Mouse (Mus musculus): Measurements from ENCODE around the gene Ubd. TPM values are rescaled to one million over a fixed set of nuclear protein-coding genes. Genes with fewer than 3 reads are reported as not detected.
"Not testable (repeated sequence)": the region's sequence is repeated elsewhere in the genome, so short reads cannot be mapped to it uniquely, and the experiment has no call there.

The Ubd gene
- polyA plus RNA-seq, 1 experiment from 2014 or later = not detected

- no peak overlapping the region for H3K9ac ChIP-seq (ENCODE audit: low read depth, low read length)
- no peak overlapping the region for H3K4me3 ChIP-seq (ENCODE audit: low read depth, low read length)
- DNase-seq (ENCODE audit: low spot score) (peak; percentile 88), ATAC-seq (ENCODE audit: low read depth) (no peak)
- WGBS = under 1% methylated on average over 4 of the region's 4 CpGs
- no peaks in the 10 kb centered on the region for H3K27me3 ChIP-seq (replicated peaks; ENCODE audit: control insufficient read depth, insufficient read depth, low read length)
- no peaks in the 10 kb centered on the region for H3K4me1 ChIP-seq (ENCODE audit: control insufficient read depth, insufficient read depth, low read length)
- no peak overlapping the region for H3K4me2 ChIP-seq (ENCODE audit: low read depth, low read length)
- H3K27ac ChIP-seq (replicated peaks; ENCODE audit: low read depth, low read length) = no peak overlapping the region
- H3K9me3 ChIP-seq (ENCODE audit: control insufficient read depth, low read length) = no peaks in the 10 kb centered on the region
- no peaks in the 10 kb centered on the region for H3K36me3 ChIP-seq (ENCODE audit: control insufficient read depth, insufficient read depth, low read length)
Measured at GRCm38 (mm10) chr17:37203206-37203916, 9.7 kb downstream of the Ubd start.

DNA sequence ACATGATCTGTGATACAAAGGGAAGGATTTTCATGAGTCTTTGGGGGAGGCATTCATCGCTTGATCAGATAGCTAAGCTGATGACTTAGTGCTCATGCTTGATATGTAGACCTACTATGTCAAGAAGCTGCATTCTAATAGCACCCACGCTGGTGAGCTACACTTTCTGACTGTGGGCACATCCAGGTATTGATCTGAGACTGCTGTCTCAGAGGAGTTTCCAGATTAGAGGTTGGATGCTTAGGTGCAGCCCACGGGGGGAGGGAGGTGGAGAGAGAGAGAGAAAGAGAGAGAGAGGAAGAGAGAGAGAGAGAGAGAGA, 10.2 kb downstream of the Ubd start:
- ATAC-seq (ENCODE audit: low read depth) (no peak), DNase-seq (ENCODE audit: low spot score) (no peak)
- Histone ChIP-seq H3K4me3 (ENCODE audit: low read depth, low read length) (no peak overlapping the region), H3K4me1 (ENCODE audit: control insufficient read depth, insufficient read depth, low read length) (no peaks in the 10 kb centered on the region), H3K27ac (replicated peaks; ENCODE audit: low read depth, low read length) (no peak overlapping the region), H3K9me3 (ENCODE audit: control insufficient read depth, low read length) (no peaks in the 10 kb centered on the region), H3K36me3 (ENCODE audit: control insufficient read depth, insufficient read depth, low read length) (no peaks in the 10 kb centered on the region), H3K4me2 (ENCODE audit: low read depth, low read length) (no peak overlapping the region), H3K27me3 (replicated peaks; ENCODE audit: control insufficient read depth, insufficient read depth, low read length) (no peaks in the 10 kb centered on the region), H3K9ac (ENCODE audit: low read depth, low read length) (no peak overlapping the region)
- 31% methylated on average over 3 of the region's 3 CpGs for WGBS

DNA sequence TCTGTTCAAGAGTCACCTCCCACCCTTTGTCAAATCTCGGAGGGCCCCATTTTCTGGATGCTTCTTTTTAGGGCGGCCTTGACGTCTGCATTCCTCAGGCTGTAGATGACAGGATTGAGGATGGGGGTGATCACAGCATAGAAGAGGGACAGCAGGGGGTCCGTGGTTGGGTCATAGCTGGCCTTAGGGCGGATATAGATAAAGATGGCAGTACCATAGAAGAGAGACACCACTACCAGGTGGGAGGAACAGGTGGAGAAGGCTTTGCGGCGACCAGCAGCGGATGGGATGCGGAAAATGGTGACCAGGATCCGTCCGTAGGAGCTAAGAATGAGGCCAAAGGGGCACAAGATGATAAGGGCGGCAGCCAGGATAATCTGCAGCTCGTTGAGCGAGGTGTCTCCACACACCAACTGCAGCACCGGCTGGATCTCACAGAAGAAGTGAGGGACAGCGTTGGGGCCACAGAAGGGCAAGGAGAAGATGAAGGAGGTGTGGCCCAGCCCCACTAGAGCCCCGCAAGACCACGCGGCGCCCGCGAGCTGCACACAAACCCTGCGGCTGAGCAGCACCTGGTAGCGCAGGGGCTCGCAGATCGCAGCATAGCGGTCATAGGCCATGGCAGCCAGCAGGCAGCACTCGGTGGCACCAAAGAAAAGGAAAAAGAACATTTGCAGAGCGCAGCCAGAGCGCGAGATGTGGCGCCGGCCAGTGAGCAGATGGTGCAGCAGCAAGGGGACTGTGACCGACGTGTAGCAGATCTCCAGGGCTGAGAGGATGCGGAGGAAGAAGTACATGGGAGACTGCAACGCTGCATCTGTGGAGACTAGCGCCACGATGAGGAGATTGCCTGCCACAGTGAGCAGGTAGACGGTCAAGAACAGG, 17.4 kb downstream of the Ubd start:
- H3K4me3 ChIP-seq (ENCODE audit: low read depth, low read length) = peak overlapping the region; percentile 16
- H3K27me3 ChIP-seq (replicated peaks; ENCODE audit: control insufficient read depth, insufficient read depth, low read length) = peaks cover 24% of the 10 kb centered on the region
- H3K9me3 ChIP-seq (ENCODE audit: control insufficient read depth, low read length) = no peaks in the 10 kb centered on the region
- H3K4me1 ChIP-seq (ENCODE audit: control insufficient read depth, insufficient read depth, low read length) = no peaks in the 10 kb centered on the region
- no peak overlapping the region for H3K27ac ChIP-seq (replicated peaks; ENCODE audit: low read depth, low read length)
- WGBS = 20% methylated on average over 40 of the region's 40 CpGs
- DNase-seq (ENCODE audit: low spot score) = no peak
- H3K4me2 ChIP-seq (ENCODE audit: low read depth, low read length) = peak overlapping the region; percentile 39
- H3K9ac ChIP-seq (ENCODE audit: low read depth, low read length) = no peak overlapping the region
- H3K36me3 ChIP-seq (ENCODE audit: control insufficient read depth, insufficient read depth, low read length) = no peaks in the 10 kb centered on the region
- ATAC-seq (ENCODE audit: low read depth) = no peak

- Histone ChIP-seq H3K36me3 (ENCODE audit: control insufficient read depth, insufficient read depth, low read length) (no peaks in the 10 kb centered on the region), H3K4me2 (ENCODE audit: low read depth, low read length) (no peak within 1 kb of the TSS), H3K9ac (ENCODE audit: low read depth, low read length) (no peak within 1 kb of the TSS), H3K27ac (replicated peaks; ENCODE audit: low read depth, low read length) (no peak within 1 kb of the TSS), H3K4me3 (ENCODE audit: low read depth, low read length) (no peak within 1 kb of the TSS), H3K4me1 (ENCODE audit: control insufficient read depth, insufficient read depth, low read length) (no peaks in the 10 kb centered on the region), H3K9me3 (ENCODE audit: control insufficient read depth, low read length) (peaks cover 6% of the 10 kb centered on the region; the same call in 1 of the 2 replicates), H3K27me3 (replicated peaks; ENCODE audit: control insufficient read depth, insufficient read depth, low read length) (peaks cover 24% of the 10 kb centered on the region)
- no peak for ATAC-seq (ENCODE audit: low read depth)
- WGBS = 64% methylated on average over 3 of the region's 3 CpGs
- DNase-seq (ENCODE audit: low spot score) = no peak
Measured at GRCm38 (mm10) chr17:37213018-37213417, 19.3 kb downstream of the Ubd start, which contains the start of gene Olfr95. Gene Olfr95, minus strand, starts transcription at chr17:37213118.

DNA sequence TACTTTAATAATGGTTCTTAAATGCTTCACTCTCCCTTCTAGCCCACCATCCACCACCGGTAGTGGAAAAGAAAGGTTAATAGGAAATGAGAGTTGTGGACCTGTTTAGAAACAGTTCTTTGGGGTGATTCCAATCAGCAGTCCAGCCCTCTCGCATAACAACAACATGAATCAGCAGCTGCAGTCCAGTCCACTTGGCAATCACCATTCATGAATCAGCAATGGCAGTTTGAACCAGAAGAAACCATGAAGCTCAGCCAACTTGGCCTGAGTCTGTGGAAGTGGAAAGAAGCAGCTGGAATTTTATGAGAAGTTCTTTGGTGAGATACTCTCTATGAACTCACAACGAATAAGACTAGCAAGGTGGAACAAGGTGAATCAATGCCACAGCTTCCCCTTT, 24.8 kb downstream of the Ubd start:
- Histone ChIP-seq H3K4me1 (ENCODE audit: control insufficient read depth, insufficient read depth, low read length) (no peaks in the 10 kb centered on the region), H3K27ac (replicated peaks; ENCODE audit: low read depth, low read length) (no peak overlapping the region), H3K4me3 (ENCODE audit: low read depth, low read length) (no peak overlapping the region), H3K27me3 (replicated peaks; ENCODE audit: control insufficient read depth, insufficient read depth, low read length) (no peaks in the 10 kb centered on the region), H3K9ac (ENCODE audit: low read depth, low read length) (no peak overlapping the region), H3K9me3 (ENCODE audit: control insufficient read depth, low read length) (peaks cover 6% of the 10 kb centered on the region; the same call in 1 of the 2 replicates), H3K4me2 (ENCODE audit: low read depth, low read length) (no peak overlapping the region), H3K36me3 (ENCODE audit: control insufficient read depth, insufficient read depth, low read length) (no peaks in the 10 kb centered on the region)
- DNase-seq (ENCODE audit: low spot score) (no peak), ATAC-seq (ENCODE audit: low read depth) (no peak)
- WGBS = 85% methylated on average over 3 of the region's 3 CpGs

DNA sequence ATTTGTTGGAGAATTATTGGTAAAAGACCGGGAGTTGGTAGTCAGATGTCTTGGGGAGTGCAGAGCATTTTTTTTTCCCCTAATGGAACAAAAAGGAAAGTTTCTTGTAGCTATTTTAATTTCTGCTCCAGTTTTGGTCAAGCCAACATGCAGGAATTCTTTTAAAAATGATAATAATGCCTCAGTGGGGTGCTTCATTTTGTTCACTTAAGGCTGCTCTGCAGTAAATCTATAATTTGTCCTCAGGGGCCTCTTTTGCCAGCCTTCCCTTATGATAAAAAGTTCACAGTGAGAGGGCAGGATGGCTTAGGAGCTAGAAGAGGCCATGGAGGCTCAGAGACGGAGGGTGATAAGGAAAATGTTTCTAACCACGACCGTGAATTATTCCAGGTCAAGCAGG, 26.2 kb downstream of the Ubd start, which contains the start of gene Olfr96:
TSS of gene Olfr96 (plus strand) at position 301 of the 400 bp plus-strand sequence.
- H3K27me3 ChIP-seq (replicated peaks; ENCODE audit: control insufficient read depth, insufficient read depth, low read length) = no peaks in the 10 kb centered on the region
- no peak within 1 kb of the TSS for H3K9ac ChIP-seq (ENCODE audit: low read depth, low read length)
- no peak for ATAC-seq (ENCODE audit: low read depth)
- peaks cover 6% of the 10 kb centered on the region; the same call in 1 of the 2 replicates for H3K9me3 ChIP-seq (ENCODE audit: control insufficient read depth, low read length)
- H3K4me1 ChIP-seq (ENCODE audit: control insufficient read depth, insufficient read depth, low read length) = no peaks in the 10 kb centered on the region
- no peak within 1 kb of the TSS for H3K27ac ChIP-seq (replicated peaks; ENCODE audit: low read depth, low read length)
- no peaks in the 10 kb centered on the region for H3K36me3 ChIP-seq (ENCODE audit: control insufficient read depth, insufficient read depth, low read length)
- no peak within 1 kb of the TSS for H3K4me2 ChIP-seq (ENCODE audit: low read depth, low read length)
- no peak within 1 kb of the TSS for H3K4me3 ChIP-seq (ENCODE audit: low read depth, low read length)
- WGBS = 65% methylated on average over 4 of the region's 4 CpGs
- DNase-seq (ENCODE audit: low spot score) = no peak

DNA sequence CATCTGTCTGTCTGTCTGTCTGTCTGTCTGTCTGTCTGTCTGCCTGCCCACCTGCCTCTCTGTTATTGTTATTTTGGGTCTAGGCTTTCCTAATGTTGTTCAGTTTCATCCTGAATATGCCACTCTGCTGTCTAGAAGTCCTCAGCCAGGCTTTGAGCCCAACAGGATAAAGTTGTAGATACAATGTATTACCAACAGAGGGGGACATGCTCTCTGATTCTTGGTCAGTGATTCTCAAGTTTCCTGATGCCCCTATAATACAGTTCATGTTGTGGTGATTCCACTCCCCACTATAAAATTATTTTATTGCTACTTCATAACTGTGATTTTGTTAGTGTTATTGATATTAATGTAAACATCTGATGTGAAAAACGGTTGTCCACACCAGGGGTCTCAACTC, 28.2 kb downstream of the Ubd start:
- Histone ChIP-seq H3K4me2 (ENCODE audit: low read depth, low read length) (no peak overlapping the region), H3K4me3 (ENCODE audit: low read depth, low read length) (no peak overlapping the region), H3K4me1 (ENCODE audit: control insufficient read depth, insufficient read depth, low read length) (no peaks in the 10 kb centered on the region), H3K9me3 (ENCODE audit: control insufficient read depth, low read length) (peaks cover 6% of the 10 kb centered on the region; the same call in 1 of the 2 replicates), H3K27ac (replicated peaks; ENCODE audit: low read depth, low read length) (no peak overlapping the region), H3K27me3 (replicated peaks; ENCODE audit: control insufficient read depth, insufficient read depth, low read length) (no peaks in the 10 kb centered on the region), H3K9ac (ENCODE audit: low read depth, low read length) (no peak overlapping the region), H3K36me3 (ENCODE audit: control insufficient read depth, insufficient read depth, low read length) (no peaks in the 10 kb centered on the region)
- WGBS = 26% methylated on average over 1 of the region's 1 CpGs
- ATAC-seq (ENCODE audit: low read depth) (no peak), DNase-seq (ENCODE audit: low spot score) (no peak)

DNA sequence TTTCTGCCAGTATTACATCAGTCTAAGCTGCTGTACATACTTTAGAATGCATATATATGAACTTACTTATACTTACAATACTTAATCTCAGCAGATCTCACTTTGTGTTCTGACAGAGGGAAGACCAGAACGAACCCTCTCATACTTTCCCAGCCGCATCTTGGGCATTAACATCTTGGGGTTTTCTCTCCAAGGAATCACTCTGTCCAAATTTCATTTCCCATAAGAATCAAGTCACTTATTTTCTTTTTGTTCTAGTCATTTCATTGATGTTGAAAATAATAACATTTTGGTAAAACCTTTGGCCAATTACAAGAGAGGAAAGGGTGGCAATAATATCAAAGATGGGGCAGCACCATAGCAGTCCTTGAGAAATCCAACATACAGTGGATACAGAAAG, 43.5 kb downstream of the Ubd start, which contains the start of gene Olfr97:
TSS of gene Olfr97 (minus strand) at position 101 of the 400 bp plus-strand sequence.
- WGBS = 90% methylated on average over 2 of the region's 2 CpGs

More for the DNA sequence above, 43.5 kb downstream of the Ubd start, which contains the start of gene Olfr97:
- H3K27me3 ChIP-seq (replicated peaks; ENCODE audit: control insufficient read depth, insufficient read depth, low read length); H3K4me3 ChIP-seq (ENCODE audit: low read depth, low read length); H3K4me2 ChIP-seq (ENCODE audit: low read depth, low read length); H3K9me3 ChIP-seq (ENCODE audit: control insufficient read depth, low read length); ATAC-seq (ENCODE audit: low read depth); H3K27ac ChIP-seq (replicated peaks; ENCODE audit: low read depth, low read length); DNase-seq (ENCODE audit: low spot score); H3K36me3 ChIP-seq (ENCODE audit: control insufficient read depth, insufficient read depth, low read length); H3K9ac ChIP-seq (ENCODE audit: low read depth, low read length); H3K4me1 ChIP-seq (ENCODE audit: control insufficient read depth, insufficient read depth, low read length): not testable (repeated sequence)
